Mouse (Mus musculus) urinary bladder, postnatal 25 days (tissue): ENCODE results near the gene Nlrp4a.
"Not testable (repeated sequence)": the region's sequence is repeated elsewhere in the genome, so short reads cannot be mapped to it uniquely, and the experiment has no call there.

Experiments used
- DNase-seq: peaks from one replicate; pipeline ENCODE4 v3.0.0; 2022; ENCODE audit warnings: low spot score

The Nlrp4a gene

DNA sequence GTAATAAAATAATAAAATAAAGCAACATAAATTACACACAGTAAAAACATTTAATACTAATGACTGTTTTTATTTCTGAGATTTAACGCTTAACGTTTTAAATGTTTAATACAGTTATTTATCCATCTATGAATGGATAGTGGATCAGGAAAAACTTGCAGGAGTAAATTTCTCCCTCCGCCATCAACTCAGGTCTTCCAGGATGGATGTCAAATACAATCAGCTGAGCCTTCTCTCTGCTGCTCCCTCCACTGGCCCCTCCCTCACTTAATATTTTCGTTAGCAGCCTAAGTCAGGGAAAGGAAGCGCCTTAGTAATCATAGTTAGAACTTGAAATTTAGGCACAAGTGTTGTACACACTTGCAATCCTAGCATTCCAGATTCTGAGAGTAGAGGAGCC is at the start of gene Nlrp4a:
Nlrp4a (plus strand) TSS at position 301 of the 400 bp plus-strand sequence.
- no peak for DNase-seq

DNA sequence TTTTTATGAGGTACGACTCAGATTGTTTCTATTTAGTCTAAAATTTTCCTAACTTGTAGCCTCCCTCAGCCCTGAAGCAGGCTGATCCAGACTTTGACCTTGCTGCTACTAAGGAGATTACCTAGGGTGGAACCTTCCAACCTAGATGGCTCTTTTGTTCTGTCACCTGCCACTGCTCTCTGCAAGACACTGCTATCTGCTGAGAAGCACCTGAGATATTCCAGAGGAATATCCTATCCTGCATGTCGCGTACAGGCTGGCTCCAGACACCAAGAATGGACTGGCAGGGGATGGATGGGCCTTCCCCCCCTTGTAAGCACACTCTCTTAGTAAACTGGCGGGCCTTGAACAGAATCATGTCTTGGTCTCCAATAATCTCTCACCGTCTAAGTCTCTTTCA is 48.2 kb upstream of the Nlrp4a start:
- not testable (repeated sequence) for DNase-seq

DNA sequence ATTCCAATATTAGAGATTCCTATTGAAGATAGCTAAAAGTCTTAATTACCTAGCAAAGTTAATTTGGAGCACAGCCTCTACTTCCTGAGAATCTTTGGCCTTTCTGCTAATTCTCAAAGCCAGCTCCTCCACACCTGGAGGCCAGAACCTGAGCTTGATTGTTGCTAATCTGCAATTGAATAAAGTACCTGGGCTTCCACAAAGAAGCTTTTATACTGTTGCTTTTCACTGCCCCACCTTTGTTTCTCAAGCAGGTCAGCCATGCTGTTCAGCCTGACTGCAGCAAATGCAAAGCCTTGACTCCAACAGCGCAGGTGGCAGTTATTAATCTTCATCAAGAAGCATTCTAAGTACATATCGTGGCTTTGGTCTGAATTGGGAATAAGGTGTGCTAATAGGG is 43.8 kb upstream of the Nlrp4a start:
- not testable (repeated sequence) for DNase-seq

DNA sequence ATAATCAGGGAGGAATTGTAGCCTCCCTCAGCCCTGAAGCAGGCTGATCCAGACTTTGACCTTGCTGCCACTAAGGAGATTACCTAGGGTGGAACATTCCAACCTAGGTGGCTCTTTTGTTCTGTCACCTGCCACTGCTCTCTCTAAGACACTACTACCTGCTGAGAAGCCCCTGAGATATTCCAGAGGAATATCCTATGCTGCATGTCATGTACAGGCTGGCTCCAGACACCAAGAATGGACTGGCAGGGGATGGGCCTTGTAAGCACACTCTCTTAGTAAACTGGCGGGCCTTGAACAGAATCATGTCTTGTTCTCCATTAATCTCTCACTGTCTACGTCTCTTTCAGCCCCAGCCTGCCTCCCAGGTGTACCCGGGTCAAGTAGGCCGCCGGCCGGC is 43.1 kb upstream of the Nlrp4a start:
- DNase-seq: not testable (repeated sequence)

- not testable (repeated sequence) for DNase-seq
Measured at GRCm38 (mm10) chr7:26403600-26403999, 31.3 kb upstream of the Nlrp4a start, which contains the start of gene Nlrp9c. Gene Nlrp9c (minus strand): TSS chr7:26403700.

DNA sequence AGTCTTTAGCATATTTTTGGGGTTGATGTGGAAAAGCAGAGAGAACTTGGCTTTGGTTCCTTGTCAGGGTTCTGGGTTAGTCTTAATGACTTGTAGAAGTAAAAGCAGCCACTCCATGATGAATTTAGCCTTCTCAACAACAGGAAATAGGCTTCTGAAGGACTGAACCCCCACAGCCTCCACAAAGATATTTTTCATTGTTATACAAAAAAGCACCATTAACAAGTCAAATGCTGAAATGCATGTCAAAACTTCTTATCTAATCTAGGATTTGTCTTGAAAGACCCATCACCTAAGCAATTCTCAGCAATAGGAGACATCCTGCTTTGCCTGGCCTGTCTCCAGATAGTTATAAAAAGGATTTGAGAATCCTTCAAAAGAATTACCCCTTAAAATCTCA is 41.8 kb downstream of the Nlrp4a start:
- no peak for DNase-seq

- DNase-seq: not testable (repeated sequence)
Measured at GRCm38 (mm10) chr7:26489514-26489913, 54.6 kb downstream of the Nlrp4a start.
